Mouse (Mus musculus) CD4-positive, CD25-positive, alpha-beta regulatory T cell, adult 2 months (primary cell): Measurements from ENCODE around the gene H2-M5.

ENCODE experiments used
- DNase-seq: peaks from one replicate; pipeline ENCODE4 v3.0.0-alpha.2; 2012; ENCODE audit warnings: low read depth, low spot score

H2-M5 gene

DNA sequence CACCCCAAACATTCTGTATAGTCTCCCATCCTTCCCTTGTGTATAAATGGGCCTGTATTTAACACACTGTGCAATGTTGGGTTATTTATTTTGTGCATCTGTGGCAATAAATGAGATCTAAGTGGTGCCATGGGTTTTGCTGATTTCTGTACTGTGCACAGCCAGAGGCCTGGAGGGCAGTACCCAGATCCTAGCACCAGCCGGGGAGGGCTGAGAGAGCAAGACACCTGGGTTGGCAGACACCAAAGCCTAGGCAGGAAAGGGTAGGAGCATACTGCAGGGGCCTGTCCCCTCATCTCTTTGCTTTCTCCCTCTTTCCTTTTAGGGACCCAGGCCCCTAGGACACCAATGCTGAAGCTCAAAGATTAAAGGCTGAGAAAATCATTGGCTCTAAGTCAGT lies 41.1 kb downstream of the H2-M5 start:
- DNase-seq = no peak

DNA sequence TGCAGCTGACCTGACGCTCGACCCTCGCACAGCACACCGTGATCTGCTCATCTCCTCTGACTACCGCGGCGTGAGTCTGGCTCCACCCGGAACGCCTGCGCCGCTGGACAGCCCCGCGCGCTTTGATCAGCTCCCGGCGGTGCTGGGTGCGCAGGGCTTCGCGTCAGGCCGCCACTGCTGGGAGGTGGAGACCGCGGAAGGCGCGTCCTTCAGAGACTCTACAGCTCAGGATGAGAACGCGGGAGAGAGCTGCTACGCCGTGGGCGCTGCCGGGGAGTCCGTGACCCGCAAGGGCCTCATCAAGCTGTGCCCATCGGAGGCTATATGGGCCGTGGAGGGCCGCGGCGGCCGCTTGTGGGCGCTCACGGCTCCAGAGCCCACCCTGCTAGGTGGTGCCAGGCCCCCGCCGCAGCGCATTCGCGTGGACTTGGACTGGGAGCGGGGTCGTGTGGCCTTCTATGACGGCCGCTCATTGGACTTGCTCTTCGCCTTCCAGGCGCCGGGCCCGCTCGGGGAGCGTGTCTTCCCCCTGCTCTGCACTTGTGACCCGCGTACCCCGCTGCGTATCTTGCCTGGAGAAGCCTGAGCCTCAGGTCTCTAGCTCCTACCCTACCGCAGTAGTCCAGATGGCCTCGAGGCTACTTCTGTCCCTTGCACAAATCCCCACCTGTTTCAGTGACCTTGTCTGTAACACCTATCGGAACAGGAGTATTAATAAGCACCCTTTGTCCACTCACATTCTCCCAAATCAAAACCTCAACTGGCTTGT lies 42.1 kb downstream of the H2-M5 start:
- DNase-seq = peak; percentile 60

DNA sequence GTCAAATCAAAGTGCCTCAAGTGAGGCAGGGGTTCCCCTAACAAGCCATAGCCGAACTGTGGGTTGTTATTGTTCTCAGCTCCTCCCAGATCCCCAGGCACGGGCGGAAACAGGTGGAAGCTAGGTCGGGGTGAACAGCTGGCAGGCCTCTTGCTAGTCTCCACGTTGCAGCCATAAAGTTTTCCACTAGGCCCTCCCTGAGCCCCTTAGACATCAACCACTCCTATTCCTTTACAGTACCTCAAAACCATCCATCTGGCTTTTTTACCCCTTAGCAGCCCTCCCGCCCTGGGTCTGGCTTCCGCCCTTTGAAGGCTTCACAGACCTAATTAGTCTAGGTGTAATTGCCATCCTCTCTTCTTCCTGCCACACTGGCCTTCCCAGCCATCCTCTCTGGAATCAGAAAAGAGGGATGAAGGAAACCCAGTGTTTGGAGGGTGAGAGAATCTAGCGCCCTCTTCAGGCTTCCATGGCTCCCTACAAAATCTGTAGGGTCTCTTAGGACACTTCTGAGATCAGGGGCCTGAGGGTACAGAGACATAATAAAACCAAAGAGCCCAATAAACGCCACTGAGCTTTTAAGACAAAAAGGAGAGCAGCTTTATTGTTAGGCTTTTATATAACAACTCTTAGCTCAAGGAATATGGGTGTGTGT lies 45.1 kb downstream of the H2-M5 start:
- peak; percentile 63 for DNase-seq

DNA sequence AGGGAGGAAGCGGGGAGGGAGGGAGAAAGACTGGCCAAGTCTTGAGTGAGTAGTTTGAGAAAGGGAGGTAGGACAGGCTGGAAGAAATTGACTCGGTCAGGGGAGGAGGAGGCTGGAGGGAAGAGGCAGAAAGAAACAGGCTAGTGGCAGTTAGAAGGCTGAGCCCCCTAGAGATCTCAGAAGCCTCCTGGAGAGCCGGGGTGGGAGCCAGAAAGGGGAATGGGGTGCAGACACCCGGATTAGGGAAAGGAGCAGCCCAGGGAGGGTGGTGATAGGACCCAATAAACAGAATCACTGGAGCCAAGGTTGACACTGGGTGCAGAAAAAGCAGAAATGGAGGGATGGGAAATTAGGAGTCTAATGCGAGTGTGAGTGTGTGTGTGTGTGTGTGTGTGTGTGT lies 45.6 kb downstream of the H2-M5 start:
- no peak for DNase-seq

DNA sequence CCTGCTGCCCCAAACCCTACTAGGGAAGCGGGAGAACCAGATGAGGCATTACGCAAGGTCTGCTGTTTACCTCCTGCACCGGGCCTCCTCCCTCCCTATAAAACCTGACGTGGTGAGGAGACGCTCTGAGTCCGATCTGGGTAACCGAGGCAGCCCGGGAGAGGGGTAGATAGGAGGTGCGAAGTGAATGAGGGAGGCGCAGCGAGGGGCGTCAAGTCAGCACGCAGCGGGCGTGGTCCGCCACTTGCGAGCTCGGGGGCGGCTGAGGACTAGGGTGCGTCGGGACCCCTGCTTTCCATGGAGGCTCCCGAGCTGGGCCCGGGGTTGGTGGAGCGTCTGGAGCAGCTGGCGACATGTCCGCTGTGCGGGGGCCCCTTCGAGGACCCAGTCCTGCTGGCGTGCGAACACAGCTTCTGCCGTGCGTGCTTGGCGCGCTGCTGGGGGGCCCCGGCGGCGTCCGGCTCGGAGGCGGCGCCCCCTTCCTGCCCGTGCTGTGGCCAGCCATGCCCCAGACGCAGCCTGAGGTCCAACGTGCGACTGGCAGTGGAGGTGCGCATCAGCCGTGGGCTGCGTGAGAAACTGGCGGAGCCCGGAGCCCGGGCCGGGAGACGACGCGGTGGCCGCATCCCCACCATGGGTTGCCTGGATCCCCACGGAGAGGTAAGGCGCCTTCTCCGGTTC lies 46.4 kb downstream of the H2-M5 start, which contains the start of gene Rnf39:
Gene Rnf39, plus strand, starts transcription at position 128 of the 681 bp plus-strand sequence.
- peak; percentile 26 for DNase-seq

DNA sequence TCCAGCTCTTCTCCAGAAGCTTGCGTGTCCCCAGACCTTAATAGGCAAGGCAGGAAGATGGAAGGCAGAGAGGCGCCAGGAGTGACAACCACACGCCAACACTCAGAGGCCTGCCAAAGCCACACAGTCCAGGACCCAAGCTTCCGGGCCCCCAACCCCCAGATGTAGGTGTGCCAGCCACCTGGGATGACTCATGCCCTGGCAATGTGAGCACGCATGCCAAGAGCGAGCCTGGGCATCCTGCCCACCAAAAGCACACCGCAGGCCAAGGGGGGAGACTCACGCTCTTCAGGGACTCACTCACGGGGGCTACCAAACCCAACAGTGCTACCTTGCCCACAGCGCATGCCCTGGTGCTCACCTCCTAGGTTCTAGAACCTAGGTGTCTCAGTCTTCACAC lies 46.9 kb downstream of the H2-M5 start:
- peak; percentile 59 for DNase-seq

DNA sequence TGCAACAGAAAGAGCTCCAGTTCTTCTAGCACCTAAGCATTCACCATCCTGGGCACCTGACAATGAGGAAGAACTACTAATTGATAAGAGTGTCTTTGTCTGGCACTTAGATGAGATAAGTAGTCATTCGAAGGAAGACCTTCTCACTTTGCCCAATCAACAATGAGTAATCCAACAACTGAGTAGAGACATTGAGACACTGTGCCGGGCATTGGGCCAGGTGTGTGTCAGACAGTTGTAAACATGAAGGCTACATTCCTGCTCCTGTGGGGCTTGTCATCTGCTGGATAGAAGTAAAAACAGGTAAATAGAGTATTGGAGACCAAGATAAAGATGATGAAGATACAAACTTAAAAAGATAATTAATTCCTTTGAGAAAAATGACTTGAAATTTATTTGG lies 51.3 kb downstream of the H2-M5 start:
- no peak for DNase-seq
